Mouse (Mus musculus) stomach, embryonic 15.5 days (tissue): ENCODE measurements around the gene Klhl22. TPM values are rescaled to one million over a fixed set of nuclear protein-coding genes. Genes with fewer than 3 reads are reported as not detected.

Source experiments
- ATAC-seq: fragments of 200-750 bp; cut with Nextera tagmentation; 2 replicates; pipeline ENCODE4 v1.8.0; 2017; ENCODE audit warnings: low read depth, moderate number of reproducible peaks, moderate TSS enrichment; ENCODE audit not compliant: insufficient read depth, low FRiP score
- H3K27ac ChIP-seq: fragments of 300-500 bp; sonication (generic); 2 replicates; pipeline ENCODE4 v1.5.1; 2015; ENCODE audit warnings: mild to moderate bottlenecking, inconsistent platforms
- H3K27me3 ChIP-seq: fragments of 300-500 bp; sonication (generic); replicated peaks from 2 replicates; pipeline ENCODE4 v1.6.1; 2015; ENCODE audit warnings: inconsistent platforms
- H3K36me3 ChIP-seq: fragments of 300-500 bp; sonication (generic); 2 replicates; pipeline ENCODE4 v1.6.1; 2015; ENCODE audit warnings: inconsistent platforms
- H3K4me1 ChIP-seq: fragments of 300-500 bp; sonication (generic); 2 replicates; pipeline ENCODE4 v1.6.1; 2015; ENCODE audit warnings: inconsistent platforms
- H3K4me2 ChIP-seq: fragments of 300-500 bp; sonication (generic); 2 replicates; pipeline ENCODE4 v1.6.1; 2015; ENCODE audit warnings: mild to moderate bottlenecking, inconsistent platforms
- H3K4me3 ChIP-seq: fragments of 300-500 bp; sonication (generic); replicated peaks from 2 replicates; pipeline ENCODE4 v1.5.1; 2015; ENCODE audit warnings: inconsistent platforms
- H3K9ac ChIP-seq: fragments of 300-500 bp; sonication (generic); 2 replicates; pipeline ENCODE4 v1.6.1; 2015; ENCODE audit warnings: inconsistent platforms
- H3K9me3 ChIP-seq: fragments of 300-500 bp; sonication (generic); 2 replicates; pipeline ENCODE4 v1.6.1; 2016; ENCODE audit warnings: inconsistent platforms
- WGBS: fragments of 180-500 bp; shearing (Covaris S2); methylation state at CpG from one replicate; pipeline ENCODE4 v1.1.7; 2015; 5-methylcytosine and 5-hydroxymethylcytosine counted together
- polyA plus RNA-seq: library from polyadenylated mRNA; unstranded; fragments of >200 nt; fragmentation: Nextera tagmentation; extraction: Ambion mirVana; gene quantifications from 2 replicates; pipeline ENCODE4 v1.2.1, GENCODE M21; 2015

Klhl22 gene
- polyA plus RNA-seq, 1 experiment from 2014 or later: 57.4 TPM

DNA sequence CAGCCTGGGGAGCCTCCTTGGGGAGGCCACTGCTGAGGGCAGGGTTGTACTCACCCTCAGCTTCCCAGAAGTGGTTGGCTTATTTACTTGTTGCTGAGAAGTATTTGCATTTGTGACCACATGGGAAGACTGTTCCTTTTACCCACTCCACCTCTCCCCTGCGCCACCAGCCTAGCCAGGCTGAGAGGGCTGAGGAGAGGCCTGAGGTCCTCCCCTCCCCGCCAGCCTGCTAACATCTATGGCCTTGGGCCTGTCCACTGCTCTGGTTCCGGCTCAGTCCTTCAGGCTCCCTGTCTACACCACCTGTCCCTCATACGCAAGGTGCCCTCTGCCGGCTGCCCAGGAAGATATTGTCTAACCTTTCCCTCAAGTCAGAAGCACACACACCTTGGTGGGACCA lies 36.2 kb downstream of the Klhl22 start:
- no peak; the same call in 1 of the 2 replicates for ATAC-seq
- no peak overlapping the region for H3K27ac ChIP-seq
- no peak overlapping the region for H3K9ac ChIP-seq
- H3K36me3 ChIP-seq: peaks cover 21% of the 10 kb centered on the region; the same call in 1 of the 2 replicates
- no peak overlapping the region for H3K4me2 ChIP-seq
- peaks cover 24% of the 10 kb centered on the region for H3K4me1 ChIP-seq
- 65% methylated on average over 5 of the region's 5 CpGs for WGBS
- no peaks in the 10 kb centered on the region for H3K9me3 ChIP-seq
- peaks cover 21% of the 10 kb centered on the region for H3K27me3 ChIP-seq
- no peak overlapping the region for H3K4me3 ChIP-seq

DNA sequence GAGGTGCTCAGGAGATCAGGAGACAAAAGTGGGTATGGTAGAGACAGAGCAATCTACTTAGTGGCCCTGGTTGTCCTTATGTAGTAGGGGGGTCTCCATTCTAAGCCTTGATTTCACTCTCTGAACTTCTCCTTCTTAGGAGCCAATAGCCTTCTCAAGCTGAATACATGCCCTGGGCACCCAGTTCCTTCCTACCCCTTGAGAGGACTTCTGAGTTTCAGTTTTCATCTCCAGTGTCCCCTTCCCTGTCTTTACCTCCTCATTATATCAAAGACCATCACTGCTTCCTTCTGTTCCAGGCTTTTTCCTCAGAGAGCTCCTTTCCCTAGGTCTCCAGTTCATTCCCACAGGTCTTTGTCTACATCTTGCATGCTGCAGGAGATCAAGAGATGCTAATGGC lies 37.1 kb downstream of the Klhl22 start:
- H3K9me3 ChIP-seq: no peaks in the 10 kb centered on the region
- H3K4me2 ChIP-seq: peak overlapping the region; percentile 77
- H3K4me1 ChIP-seq: peaks cover 32% of the 10 kb centered on the region
- ATAC-seq: no peak
- peaks cover 19% of the 10 kb centered on the region; the same call in 1 of the 2 replicates for H3K36me3 ChIP-seq
- peaks cover 28% of the 10 kb centered on the region for H3K27me3 ChIP-seq
- peak overlapping the region; percentile 74; the same call in 1 of the 2 replicates for H3K9ac ChIP-seq
- peak overlapping the region; percentile 95 for H3K27ac ChIP-seq
- H3K4me3 ChIP-seq: peak overlapping the region; percentile 67

DNA sequence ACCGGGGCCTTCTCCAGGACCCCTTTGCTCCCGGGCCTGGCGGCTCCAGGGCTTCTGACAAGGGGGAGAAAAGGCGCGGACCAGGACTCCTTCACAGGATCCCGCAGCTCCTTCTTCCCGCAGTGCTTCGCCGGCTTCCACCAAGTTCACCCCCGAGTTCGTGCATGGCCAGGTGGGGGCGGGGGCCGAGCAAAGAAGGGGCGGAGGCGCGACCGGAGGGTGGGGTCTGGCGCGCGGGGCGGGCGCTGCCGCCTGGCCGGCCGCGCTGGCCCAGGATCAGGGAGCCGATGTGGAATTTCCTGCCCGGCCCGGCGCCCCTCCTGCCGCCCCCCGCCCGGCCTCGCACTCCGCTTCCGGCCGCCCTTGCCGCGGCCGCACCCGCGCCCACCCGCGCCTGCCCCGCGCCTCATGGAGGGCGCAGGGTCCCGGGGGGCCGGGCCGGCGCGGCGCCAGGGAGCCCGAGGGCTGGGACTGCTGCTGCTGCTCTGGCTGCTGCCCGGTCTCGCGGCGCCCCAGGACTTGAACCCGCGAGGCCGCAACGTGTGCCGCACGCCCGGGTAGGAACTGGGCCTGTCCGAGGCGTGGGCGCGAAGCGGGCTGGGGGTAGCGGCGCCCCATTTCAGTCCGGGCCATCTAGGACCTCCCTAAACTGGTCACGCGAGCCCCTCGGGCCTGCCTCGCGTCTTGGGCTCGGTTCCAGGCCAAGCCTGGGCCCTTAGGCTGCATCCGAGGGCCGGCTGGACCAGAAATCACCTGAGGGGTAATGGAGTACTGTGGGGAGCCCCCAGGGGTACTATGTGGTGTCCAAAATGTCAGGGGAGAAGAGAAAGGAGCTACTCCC lies 37.8 kb downstream of the Klhl22 start, which contains the start of gene Scarf2:
Scarf2 (plus strand) TSS at position 312 of the 841 bp plus-strand sequence.
- peak; percentile 65 for ATAC-seq
- Histone ChIP-seq H3K4me2 (peak within 1 kb of the TSS; percentile 77), H3K9me3 (no peaks in the 10 kb centered on the region), H3K27me3 (peaks cover 34% of the 10 kb centered on the region), H3K4me3 (peak within 1 kb of the TSS; percentile 67), H3K36me3 (peaks cover 13% of the 10 kb centered on the region; the same call in 1 of the 2 replicates), H3K27ac (peak within 1 kb of the TSS; percentile 95), H3K9ac (peak within 1 kb of the TSS; percentile 74), H3K4me1 (peaks cover 38% of the 10 kb centered on the region)
- WGBS: 2% methylated on average over 79 of the region's 81 CpGs

DNA sequence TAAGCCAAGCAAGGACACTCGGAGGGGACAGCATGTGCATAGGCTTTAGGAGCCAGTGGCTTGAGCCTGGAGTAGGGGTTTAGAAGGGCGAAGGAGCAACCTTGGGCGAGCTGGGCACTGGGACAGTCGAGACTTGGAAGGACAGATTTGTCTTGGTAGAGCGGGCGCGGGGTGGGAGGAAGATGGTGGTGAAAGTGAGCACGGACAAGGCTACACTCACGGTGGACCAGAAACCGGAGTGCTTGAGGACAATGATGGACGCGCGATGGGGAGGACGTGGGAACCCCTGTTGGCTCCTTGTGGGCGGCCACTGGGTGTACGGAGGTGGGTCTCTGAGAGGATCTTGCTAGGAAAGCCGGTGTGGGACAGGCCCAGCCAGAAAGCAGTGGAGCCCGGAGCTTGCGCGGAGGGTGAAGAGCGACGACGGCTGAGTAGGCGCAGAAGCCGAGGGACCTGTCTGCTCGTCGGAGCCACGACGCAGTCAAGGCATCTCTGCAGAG lies 38.4 kb downstream of the Klhl22 start:
- Histone ChIP-seq H3K36me3 (0 out of 2 replicates have a peak, but pooled peaks cover 7% of the 10 kb centered on the region), H3K4me3 (peak overlapping the region; percentile 67), H3K9me3 (no peaks in the 10 kb centered on the region), H3K4me1 (peaks cover 45% of the 10 kb centered on the region), H3K4me2 (peak overlapping the region; percentile 77), H3K9ac (peak overlapping the region; percentile 74), H3K27me3 (peaks cover 41% of the 10 kb centered on the region), H3K27ac (peak overlapping the region; percentile 95)
- ATAC-seq: 0 out of 2 replicates have a peak, but pooled peaks have one; percentile 3
- 5% methylated on average over 29 of the region's 29 CpGs for WGBS

GRCm38 (mm10) chr16:17798321-17799180 lies 39.1 kb downstream of the Klhl22 start:
- H3K36me3 ChIP-seq: peaks cover 8% of the 10 kb centered on the region
- peaks cover 47% of the 10 kb centered on the region for H3K27me3 ChIP-seq
- peak overlapping the region; percentile 74 for H3K9ac ChIP-seq
- peak overlapping the region; percentile 95 for H3K27ac ChIP-seq
- peak overlapping the region; percentile 77 for H3K4me2 ChIP-seq
- ATAC-seq: peak; percentile 65
- WGBS: 4% methylated on average over 42 of the region's 45 CpGs
- H3K4me3 ChIP-seq: peak overlapping the region; percentile 67
- H3K4me1 ChIP-seq: peaks cover 52% of the 10 kb centered on the region
- no peaks in the 10 kb centered on the region for H3K9me3 ChIP-seq

- Histone ChIP-seq H3K36me3 (peaks cover 7% of the 10 kb centered on the region), H3K4me1 (peaks cover 61% of the 10 kb centered on the region), H3K4me2 (peak overlapping the region; percentile 77), H3K9me3 (no peaks in the 10 kb centered on the region), H3K27ac (no peak overlapping the region), H3K27me3 (peaks cover 58% of the 10 kb centered on the region), H3K9ac (no peak overlapping the region), H3K4me3 (peak overlapping the region; percentile 67)
- ATAC-seq: no peak
These were observed 40.2 kb downstream of the Klhl22 start for GRCm38 (mm10) chr16:17799584-17799983.

- H3K4me1 ChIP-seq: peaks cover 77% of the 10 kb centered on the region
- no peak overlapping the region for H3K9ac ChIP-seq
- peaks cover 72% of the 10 kb centered on the region for H3K27me3 ChIP-seq
- no peak for ATAC-seq
- no peak overlapping the region for H3K27ac ChIP-seq
- peaks cover 10% of the 10 kb centered on the region for H3K36me3 ChIP-seq
- no peak overlapping the region for H3K4me3 ChIP-seq
- 22% methylated on average over 7 of the region's 7 CpGs for WGBS
- no peaks in the 10 kb centered on the region for H3K9me3 ChIP-seq
- no peak overlapping the region for H3K4me2 ChIP-seq
These were observed 42.5 kb downstream of the Klhl22 start for GRCm38 (mm10) chr16:17801777-17802455.

DNA sequence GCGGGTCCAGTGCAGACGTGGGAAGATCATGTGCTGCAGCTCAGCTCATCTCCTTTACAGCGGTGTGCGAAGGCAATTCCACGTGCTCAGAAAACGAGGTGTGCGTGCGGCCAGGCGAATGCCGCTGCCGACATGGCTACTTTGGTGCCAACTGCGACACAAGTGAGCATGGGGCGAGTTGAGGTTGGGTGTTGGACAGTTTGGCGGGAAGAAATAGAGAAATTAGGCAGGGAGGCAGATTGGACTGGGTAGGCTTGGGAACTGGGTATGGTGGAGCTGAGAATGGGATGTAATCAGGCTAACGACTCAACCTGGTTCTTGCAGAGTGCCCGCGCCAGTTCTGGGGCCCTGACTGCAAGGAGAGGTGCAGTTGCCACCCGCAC lies 43.0 kb downstream of the Klhl22 start:
- Histone ChIP-seq H3K4me1 (peaks cover 79% of the 10 kb centered on the region), H3K9me3 (no peaks in the 10 kb centered on the region), H3K4me3 (peak overlapping the region; percentile 31), H3K27ac (no peak overlapping the region), H3K27me3 (peaks cover 69% of the 10 kb centered on the region), H3K9ac (no peak overlapping the region), H3K36me3 (peaks cover 10% of the 10 kb centered on the region), H3K4me2 (peak overlapping the region; percentile 54)
- no peak for ATAC-seq
- 39% methylated on average over 18 of the region's 18 CpGs for WGBS

DNA sequence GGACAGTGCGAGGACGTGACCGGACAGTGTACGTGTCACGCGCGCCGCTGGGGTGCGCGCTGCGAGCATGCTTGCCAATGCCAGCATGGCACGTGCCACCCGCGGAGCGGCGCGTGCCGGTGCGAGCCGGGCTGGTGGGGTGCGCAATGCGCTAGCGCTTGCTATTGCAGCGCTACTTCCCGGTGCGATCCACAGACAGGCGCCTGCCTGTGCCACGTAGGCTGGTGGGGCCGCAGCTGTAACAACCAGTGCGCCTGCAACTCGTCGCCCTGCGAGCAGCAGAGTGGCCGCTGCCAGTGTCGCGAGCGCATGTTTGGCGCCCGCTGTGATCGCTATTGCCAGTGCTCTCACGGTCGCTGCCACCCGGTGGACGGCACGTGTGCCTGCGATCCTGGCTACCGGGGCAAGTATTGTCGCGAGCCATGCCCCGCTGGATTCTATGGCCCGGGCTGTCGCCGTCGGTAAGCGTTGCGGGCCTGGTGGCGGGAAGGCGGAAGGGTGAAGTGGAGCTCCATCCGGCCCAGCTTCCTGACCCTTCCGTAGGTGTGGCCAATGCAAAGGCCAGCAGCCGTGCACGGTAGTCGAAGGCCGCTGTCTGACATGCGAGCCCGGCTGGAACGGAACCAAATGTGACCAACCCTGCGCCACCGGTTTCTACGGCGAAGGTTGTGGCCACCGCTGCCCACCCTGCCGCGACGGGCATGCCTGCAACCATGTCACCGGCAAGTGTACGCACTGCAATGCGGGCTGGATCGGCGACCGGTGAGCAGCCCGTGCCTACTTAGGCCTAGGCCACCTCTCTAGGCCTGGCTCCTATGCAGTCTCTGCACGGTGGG lies 43.6 kb downstream of the Klhl22 start:
- peaks cover 79% of the 10 kb centered on the region for H3K4me1 ChIP-seq
- WGBS: 32% methylated on average over 83 of the region's 83 CpGs
- H3K9ac ChIP-seq: no peak overlapping the region
- no peak for ATAC-seq
- no peaks in the 10 kb centered on the region for H3K9me3 ChIP-seq
- H3K36me3 ChIP-seq: peaks cover 10% of the 10 kb centered on the region
- peak overlapping the region; percentile 31 for H3K4me3 ChIP-seq
- H3K27me3 ChIP-seq: peaks cover 65% of the 10 kb centered on the region
- no peak overlapping the region for H3K27ac ChIP-seq
- peak overlapping the region; percentile 54 for H3K4me2 ChIP-seq

GRCm38 (mm10) chr16:17803675-17804448 lies 44.4 kb downstream of the Klhl22 start:
- peaks cover 10% of the 10 kb centered on the region for H3K36me3 ChIP-seq
- 46% methylated on average over 33 of the region's 33 CpGs for WGBS
- peaks cover 64% of the 10 kb centered on the region for H3K27me3 ChIP-seq
- H3K4me3 ChIP-seq: peak overlapping the region; percentile 31
- H3K27ac ChIP-seq: no peak overlapping the region
- no peak overlapping the region for H3K9ac ChIP-seq
- H3K4me1 ChIP-seq: peaks cover 79% of the 10 kb centered on the region
- peak overlapping the region; percentile 60 for H3K4me2 ChIP-seq
- no peak for ATAC-seq
- H3K9me3 ChIP-seq: no peaks in the 10 kb centered on the region
